Mouse (Mus musculus): Measurements from ENCODE around the gene Tln1. TPM values are rescaled to one million over a fixed set of nuclear protein-coding genes. Genes with fewer than 3 reads are reported as not detected.
A peak's percentile ranks its signal among the peaks of the same experiment; 100 is the strongest.

Tln1 gene
- polyA plus RNA-seq, 1 experiment = 219 TPM

DNA sequence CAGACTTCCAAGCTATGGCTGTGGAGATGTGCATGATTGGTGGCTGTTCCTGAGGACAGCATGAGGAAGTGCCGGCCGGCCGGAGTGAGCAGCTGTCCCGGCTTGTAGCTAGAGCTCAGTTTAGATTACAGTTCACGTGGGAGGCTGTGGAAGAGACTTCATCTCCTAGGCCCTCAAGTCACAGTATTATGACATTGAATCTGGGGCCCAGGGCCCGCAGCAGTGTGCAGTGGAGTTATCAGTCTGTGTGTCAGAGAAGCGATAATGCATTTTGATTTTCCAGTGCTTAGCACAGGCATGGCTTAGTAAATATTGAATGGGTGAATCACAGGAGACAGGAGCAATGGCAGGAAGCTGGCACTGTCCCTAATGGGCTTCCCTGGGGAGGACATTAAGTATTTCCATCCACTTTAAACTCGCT lies 32.4 kb downstream of the Tln1 start:
- TF ChIP-seq POLR2A (IDR thresholded peaks at IDR 0.05; ENCODE audit: borderline replicate concordance, low read depth, low read length) (no peak), CTCF (IDR thresholded peaks at IDR 0.05; ENCODE audit: low read depth, low read length) (no peak)
- Histone ChIP-seq H3K4me3 (ENCODE audit: insufficient read depth, low read length) (no peak overlapping the region), H3K4me1 (ENCODE audit: control insufficient read depth, insufficient read depth, low read length) (no peaks in the 10 kb centered on the region), H3K27ac (ENCODE audit: insufficient read depth, low read depth, low read length) (no peak overlapping the region)

DNA sequence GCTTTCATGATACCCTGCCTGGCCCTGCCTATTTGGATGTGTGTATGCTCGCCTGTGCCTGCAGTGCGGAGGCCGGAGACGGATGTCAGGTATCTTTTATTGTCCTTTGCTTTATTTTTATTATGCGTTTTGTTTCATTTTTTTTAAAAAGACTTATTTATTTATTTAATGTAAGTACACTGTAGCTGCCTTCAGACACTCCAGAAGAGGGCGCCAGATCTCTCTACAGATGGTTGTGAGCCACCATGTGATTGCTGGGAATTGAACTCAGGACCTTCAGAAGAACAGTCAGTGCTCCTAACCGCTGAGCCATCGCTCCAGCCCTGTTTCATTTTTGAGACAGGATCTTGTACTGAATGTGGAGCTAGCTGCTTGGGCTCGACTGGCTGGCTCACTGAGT lies 34.0 kb downstream of the Tln1 start:
- H3K4me3 ChIP-seq (ENCODE audit: insufficient read depth, low read length) = no peak overlapping the region
- no peak overlapping the region for H3K27ac ChIP-seq (ENCODE audit: insufficient read depth, low read depth, low read length)
- H3K4me1 ChIP-seq (ENCODE audit: control insufficient read depth, insufficient read depth, low read length) = 0 out of 2 replicates have a peak, but pooled peaks cover 2% of the 10 kb centered on the region
- no peak for TF ChIP-seq CTCF (IDR thresholded peaks at IDR 0.05; ENCODE audit: low read depth, low read length)
- TF ChIP-seq POLR2A (IDR thresholded peaks at IDR 0.05; ENCODE audit: borderline replicate concordance, low read depth, low read length) = no peak

- Histone ChIP-seq H3K4me3 (ENCODE audit: insufficient read depth, low read length) (no peak overlapping the region), H3K4me1 (ENCODE audit: control insufficient read depth, insufficient read depth, low read length) (0 out of 2 replicates have a peak, but pooled peaks cover 2% of the 10 kb centered on the region), H3K27ac (ENCODE audit: insufficient read depth, low read depth, low read length) (no peak overlapping the region)
- no peak for TF ChIP-seq POLR2A (IDR thresholded peaks at IDR 0.05; ENCODE audit: borderline replicate concordance, low read depth, low read length)
- peak; percentile 38; the same call in 1 of the 2 replicates for TF ChIP-seq CTCF (IDR thresholded peaks at IDR 0.05; ENCODE audit: low read depth, low read length)
These were observed 34.6 kb downstream of the Tln1 start for GRCm38 (mm10) chr4:43527880-43528279.

GRCm38 (mm10) chr4:43519956-43520355 lies 42.5 kb downstream of the Tln1 start:
- Histone ChIP-seq H3K4me3 (ENCODE audit: insufficient read depth, low read length) (no peak overlapping the region), H3K27ac (ENCODE audit: insufficient read depth, low read depth, low read length) (no peak overlapping the region), H3K4me1 (ENCODE audit: control insufficient read depth, insufficient read depth, low read length) (0 out of 2 replicates have a peak, but pooled peaks cover 2% of the 10 kb centered on the region)
- TF ChIP-seq CTCF (IDR thresholded peaks at IDR 0.05; ENCODE audit: low read depth, low read length) (no peak), POLR2A (IDR thresholded peaks at IDR 0.05; ENCODE audit: borderline replicate concordance, low read depth, low read length) (no peak)

DNA sequence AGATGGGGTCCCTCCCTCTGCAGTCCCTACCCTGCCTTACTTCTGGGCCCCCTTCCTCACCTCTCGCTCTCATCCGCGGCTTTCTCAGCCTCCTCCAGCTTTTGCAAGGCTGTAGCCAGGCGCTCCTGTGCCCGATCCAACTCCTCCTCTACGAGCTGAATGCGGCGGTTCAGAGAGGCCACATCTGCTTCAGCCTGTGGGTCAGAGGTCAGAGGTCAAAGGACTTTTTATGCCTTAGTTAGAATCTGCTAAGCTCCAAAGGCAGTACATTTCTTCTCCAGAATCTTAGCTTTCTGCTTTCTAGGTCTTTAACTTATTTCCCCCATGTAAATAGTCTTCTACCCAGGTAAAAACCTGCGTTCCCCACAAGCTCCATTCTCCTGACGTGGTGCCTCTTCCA lies 42.9 kb downstream of the Tln1 start:
- no peak overlapping the region for H3K27ac ChIP-seq (ENCODE audit: insufficient read depth, low read depth, low read length)
- H3K4me3 ChIP-seq (ENCODE audit: insufficient read depth, low read length) = no peak overlapping the region
- no peak for TF ChIP-seq CTCF (IDR thresholded peaks at IDR 0.05; ENCODE audit: low read depth, low read length)
- TF ChIP-seq POLR2A (IDR thresholded peaks at IDR 0.05; ENCODE audit: borderline replicate concordance, low read depth, low read length) = no peak
- 0 out of 2 replicates have a peak, but pooled peaks cover 2% of the 10 kb centered on the region for H3K4me1 ChIP-seq (ENCODE audit: control insufficient read depth, insufficient read depth, low read length)

- Histone ChIP-seq H3K4me3 (ENCODE audit: insufficient read depth, low read length) (no peak overlapping the region), H3K27ac (ENCODE audit: insufficient read depth, low read depth, low read length) (no peak overlapping the region), H3K4me1 (ENCODE audit: control insufficient read depth, insufficient read depth, low read length) (no peaks in the 10 kb centered on the region)
- TF ChIP-seq POLR2A (IDR thresholded peaks at IDR 0.05; ENCODE audit: borderline replicate concordance, low read depth, low read length) (no peak), CTCF (IDR thresholded peaks at IDR 0.05; ENCODE audit: low read depth, low read length) (no peak)
These were observed 46.5 kb downstream of the Tln1 start for GRCm38 (mm10) chr4:43515764-43516708.

GRCm38 (mm10) chr4:43513791-43514190 lies 48.7 kb downstream of the Tln1 start:
- H3K4me1 ChIP-seq (ENCODE audit: control insufficient read depth, insufficient read depth, low read length) = no peaks in the 10 kb centered on the region; the same call in 1 of the 2 replicates
- H3K4me3 ChIP-seq (ENCODE audit: insufficient read depth, low read length) = no peak overlapping the region
- no peak overlapping the region for H3K27ac ChIP-seq (ENCODE audit: insufficient read depth, low read depth, low read length)
- no peak for TF ChIP-seq CTCF (IDR thresholded peaks at IDR 0.05; ENCODE audit: low read depth, low read length)

GRCm38 (mm10) chr4:43513300-43513699 lies 49.2 kb downstream of the Tln1 start:
- no peak for TF ChIP-seq CTCF (IDR thresholded peaks at IDR 0.05; ENCODE audit: low read depth, low read length)
- no peak for TF ChIP-seq POLR2A (IDR thresholded peaks at IDR 0.05; ENCODE audit: borderline replicate concordance, low read depth, low read length)
- Histone ChIP-seq H3K27ac (ENCODE audit: insufficient read depth, low read depth, low read length) (no peak overlapping the region), H3K4me3 (ENCODE audit: insufficient read depth, low read length) (no peak overlapping the region), H3K4me1 (ENCODE audit: control insufficient read depth, insufficient read depth, low read length) (no peaks in the 10 kb centered on the region; the same call in 1 of the 2 replicates)

GRCm38 (mm10) chr4:43512653-43513052 lies 49.8 kb downstream of the Tln1 start:
- no peak overlapping the region for H3K4me3 ChIP-seq (ENCODE audit: insufficient read depth, low read length)
- TF ChIP-seq CTCF (IDR thresholded peaks at IDR 0.05; ENCODE audit: low read depth, low read length) = no peak
- TF ChIP-seq POLR2A (IDR thresholded peaks at IDR 0.05; ENCODE audit: borderline replicate concordance, low read depth, low read length) = no peak
- peaks cover 3% of the 10 kb centered on the region for H3K4me1 ChIP-seq (ENCODE audit: control insufficient read depth, insufficient read depth, low read length)
- no peak overlapping the region for H3K27ac ChIP-seq (ENCODE audit: insufficient read depth, low read depth, low read length)

Measured in bone marrow macrophage, adult 2 months (primary cell).